Mouse (Mus musculus) Patski (cell line): ENCODE measurements at regions not wholly inside any gene's neighbourhood (a gene's known extent, or its start where the extent isn't known, plus 50 kb on each side); places are given as distances from the start of the nearest gene placed in this dataset.

Source experiments
- ATAC-seq: fragments of 100-300 bp; one replicate; pipeline ENCODE4 v1.8.0; 2021
- CTCF ChIA-PET: fragments of 350-600 bp; sonication (Branson Sonifier 250); formaldehyde crosslinking; loops from one replicate; lab custom pipeline; 2022; ENCODE audit warnings: inconsistent platforms; lab: Charles Lee
- POLR2A ChIA-PET: fragments of 350-600 bp; sonication (Branson Sonifier 250); formaldehyde crosslinking; loops from one replicate; lab custom pipeline; 2022; ENCODE audit warnings: antibody characterized with exemption, inconsistent platforms; lab: Charles Lee
- DNase-seq: peaks from one replicate; pipeline ENCODE4 v3.0.0-alpha.2; 2011; ENCODE audit warnings: low read depth, low spot score
- H3K27me3 ChIP-seq: fragments of 371-371 bp; one replicate; pipeline ENCODE4 v1.5.1; 2021
- CTCF ChIP-seq: fragments of 100-300 bp; IDR thresholded peaks from one replicate; pipeline ENCODE4 v1.5.1; 2021
- in situ Hi-C: fragments of 300-500 bp; cut with MboI; formaldehyde crosslinking; loops from 3 replicates; pipeline ENCODE4 v1.11.1; 2018; ENCODE audit warnings: low pct_unique_long_range_greater_than_20kb, mixed read lengths

DNA sequence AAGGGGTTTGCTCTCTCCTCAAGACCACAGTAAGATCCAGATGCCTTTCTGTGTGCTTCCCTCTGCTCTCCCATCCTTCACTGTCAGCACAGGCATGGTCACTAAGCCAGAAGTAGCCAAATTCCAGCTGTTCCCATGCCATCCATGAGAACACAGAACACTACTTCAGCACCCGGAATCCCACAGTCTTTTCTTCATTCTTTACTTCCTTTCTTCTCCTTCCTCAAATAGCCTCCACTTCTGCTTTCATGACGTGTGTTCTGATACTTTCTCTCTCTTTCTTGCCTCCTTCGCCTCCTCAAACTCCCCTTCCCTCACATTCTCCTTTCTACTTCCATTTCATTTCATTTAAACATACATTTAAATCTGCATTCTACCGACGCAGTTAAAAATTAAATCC is 602.1 kb upstream of the Klf4 start:
- POLR2A ChIA-PET = no interaction called here
- in situ Hi-C loops = no loop called here
- ATAC-seq (no peak), DNase-seq (no peak)
- no peak for TF ChIP-seq CTCF
- CTCF ChIA-PET = interaction anchor here (1.4 kb wide), 1 partner anchor 9 kb away, joined by 4 read pairs; no protein-coding TSS in a partner anchor
- no peaks in the 10 kb centered on the region for H3K27me3 ChIP-seq

DNA sequence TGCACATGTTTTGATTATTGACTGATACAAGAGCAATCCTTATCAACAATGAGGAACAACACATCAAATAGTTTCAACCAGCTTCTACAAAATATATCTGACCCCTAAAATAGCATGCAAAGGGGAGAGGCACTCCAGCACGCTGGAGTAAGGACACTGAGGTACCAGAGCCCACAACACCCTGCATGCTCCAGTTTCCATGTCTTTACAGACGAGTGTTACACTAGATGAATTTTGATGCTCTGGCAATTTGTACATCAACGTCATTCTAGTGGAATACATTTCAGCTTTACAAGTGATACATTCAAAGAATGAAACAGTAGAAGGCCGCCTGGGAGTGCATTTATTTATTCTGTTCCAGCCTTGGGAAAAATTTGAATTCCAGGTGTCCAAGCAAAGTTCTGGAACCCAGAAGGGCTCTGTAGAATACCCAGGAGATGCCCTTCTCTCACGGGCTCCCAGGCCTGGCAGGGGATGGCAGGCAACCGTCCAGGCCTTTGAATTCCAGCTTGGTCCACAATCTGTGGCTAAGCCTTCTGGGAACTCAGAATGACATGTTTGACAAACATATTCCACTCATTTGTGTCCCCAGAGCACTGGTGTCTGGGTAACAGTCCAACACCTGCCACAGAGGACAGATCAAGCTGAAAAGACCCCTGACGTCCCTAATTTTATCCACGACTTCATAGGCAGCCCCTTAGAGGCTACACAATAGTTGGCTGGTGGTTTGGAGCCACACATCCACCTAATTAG is 595.6 kb upstream of the Klf4 start:
- CTCF ChIA-PET = no interaction called here
- no peak for DNase-seq
- no peak for ATAC-seq
- TF ChIP-seq CTCF = no peak
- in situ Hi-C loops = no loop called here
- POLR2A ChIA-PET = no interaction called here
- no peaks in the 10 kb centered on the region for H3K27me3 ChIP-seq

DNA sequence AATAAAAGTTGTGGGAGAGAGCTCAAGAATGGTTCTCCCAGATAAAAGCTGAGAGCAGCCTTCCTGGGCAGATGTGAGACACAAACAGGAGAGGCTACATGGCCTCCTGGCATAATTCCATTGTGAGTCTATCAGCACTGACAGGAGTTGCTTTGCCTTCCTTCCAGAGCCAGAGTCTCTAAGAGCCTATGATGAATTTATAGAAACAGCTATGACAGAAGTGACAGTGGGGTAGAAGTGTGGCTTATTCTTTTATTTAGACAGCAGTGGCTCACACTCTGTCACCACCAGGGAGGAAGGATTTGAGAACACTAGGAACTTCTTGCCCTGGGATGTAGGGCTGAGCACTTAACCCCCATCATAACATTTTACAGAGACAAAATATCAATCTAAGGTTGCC is 592.2 kb upstream of the Klf4 start:
- no peak for TF ChIP-seq CTCF
- ChIA-PET CTCF (interaction anchor here (1.1 kb wide), 1 partner anchor 10 kb away, joined by 4 read pairs; no protein-coding TSS in a partner anchor), POLR2A (no interaction called here)
- DNase-seq (no peak), ATAC-seq (no peak)
- H3K27me3 ChIP-seq = no peaks in the 10 kb centered on the region
- in situ Hi-C loops = no loop called here

DNA sequence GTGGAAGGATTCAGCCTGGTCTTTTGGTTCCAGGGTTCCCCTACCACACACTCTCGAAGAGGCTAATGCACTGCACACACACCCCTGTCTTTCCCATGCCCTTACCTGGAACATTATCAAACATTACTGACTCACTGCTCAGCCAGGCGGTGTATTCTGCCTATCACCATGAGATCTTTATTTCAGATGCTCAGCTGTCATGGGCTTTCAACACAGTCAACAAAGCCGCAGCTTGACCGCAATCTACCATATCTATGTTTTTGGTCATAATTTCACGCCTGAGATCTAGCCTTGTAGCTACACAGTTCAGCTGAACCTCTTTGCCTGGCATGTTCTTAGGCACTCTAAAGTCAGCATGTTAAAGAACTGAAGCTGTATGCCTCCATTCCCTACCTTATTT is 589.9 kb upstream of the Klf4 start:
- POLR2A ChIA-PET = no interaction called here

DNA sequence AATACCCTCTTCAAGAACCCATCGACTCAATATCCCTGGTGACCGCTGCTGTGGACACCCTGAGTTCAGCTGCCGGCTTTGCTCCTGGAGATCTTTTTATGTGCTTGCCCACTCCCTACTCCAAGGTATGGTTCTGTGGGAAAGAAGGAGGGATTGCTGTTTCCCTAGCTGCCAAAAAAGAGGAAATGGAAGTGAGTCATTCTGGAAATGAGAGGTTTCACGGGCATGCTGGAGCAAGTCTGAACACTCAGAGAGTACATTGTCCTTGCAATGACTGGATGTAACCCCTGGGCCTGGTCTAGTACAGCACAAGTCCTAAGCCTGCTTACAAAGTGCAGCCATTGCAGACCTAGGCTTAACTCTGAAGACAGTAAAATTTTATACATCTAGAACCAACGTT is 589.4 kb upstream of the Klf4 start:
- no peak for ATAC-seq
- ChIA-PET CTCF (no interaction called here), POLR2A (no interaction called here)
- H3K27me3 ChIP-seq = no peaks in the 10 kb centered on the region
- no peak for TF ChIP-seq CTCF
- in situ Hi-C loops = no loop called here
- DNase-seq = no peak

More for the DNA sequence above, 589.9 kb upstream of the Klf4 start:
- H3K27me3 ChIP-seq = no peaks in the 10 kb centered on the region
- ATAC-seq = no peak
- TF ChIP-seq CTCF = no peak
- CTCF ChIA-PET = no interaction called here
- no peak for DNase-seq
- in situ Hi-C loops = no loop called here

DNA sequence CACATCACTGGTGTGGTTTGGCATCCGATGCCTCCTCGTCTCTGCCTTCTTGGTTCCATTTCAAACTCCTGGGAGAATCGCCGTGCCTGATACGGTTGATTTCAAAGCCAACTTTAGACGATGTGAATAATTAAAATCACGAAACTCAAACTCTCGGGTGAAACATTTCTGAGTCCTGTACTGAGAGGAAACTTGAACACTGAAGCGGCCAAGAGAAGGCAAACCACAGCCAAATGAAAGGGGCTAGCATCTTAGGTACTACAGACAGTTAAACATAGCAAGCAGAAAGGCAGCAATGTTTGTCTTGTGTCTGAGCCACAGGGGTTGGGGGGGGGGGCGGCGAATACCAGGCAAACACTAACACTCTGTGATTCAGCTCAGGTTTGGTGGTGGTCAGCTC is 588.1 kb upstream of the Klf4 start:
- DNase-seq (no peak), ATAC-seq (no peak)
- CTCF ChIA-PET = no interaction called here
- TF ChIP-seq CTCF = no peak
- no peaks in the 10 kb centered on the region for H3K27me3 ChIP-seq
- POLR2A ChIA-PET = no interaction called here
- in situ Hi-C loops = no loop called here

DNA sequence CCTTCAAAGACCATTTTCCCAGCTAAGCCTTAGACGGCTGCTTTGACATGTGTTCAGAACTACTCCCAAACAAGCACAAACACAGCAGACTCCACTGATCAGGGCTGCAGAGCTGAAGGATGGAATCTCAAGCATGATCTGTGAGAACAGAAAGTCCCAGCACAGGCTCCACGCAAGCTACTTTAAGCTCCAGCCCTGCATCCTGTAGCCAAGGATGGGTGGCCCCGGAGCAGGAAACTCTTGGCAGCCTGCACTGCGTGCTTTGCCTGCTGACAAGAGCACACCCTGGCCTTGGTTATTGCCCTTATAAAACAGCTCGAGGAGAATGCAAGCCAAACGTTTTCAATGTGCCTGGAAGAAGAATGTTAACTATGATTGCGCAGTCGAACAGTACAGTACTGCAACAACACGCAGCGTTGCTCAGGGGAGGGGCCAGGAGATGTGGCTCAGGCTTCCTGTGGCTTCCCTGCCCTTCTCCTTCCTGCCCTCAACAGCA is 581.5 kb upstream of the Klf4 start:
- CTCF ChIA-PET = no interaction called here
- DNase-seq = no peak
- no peak for TF ChIP-seq CTCF
- in situ Hi-C loops = no loop called here
- no peaks in the 10 kb centered on the region for H3K27me3 ChIP-seq
- POLR2A ChIA-PET = no interaction called here
- ATAC-seq = no peak

DNA sequence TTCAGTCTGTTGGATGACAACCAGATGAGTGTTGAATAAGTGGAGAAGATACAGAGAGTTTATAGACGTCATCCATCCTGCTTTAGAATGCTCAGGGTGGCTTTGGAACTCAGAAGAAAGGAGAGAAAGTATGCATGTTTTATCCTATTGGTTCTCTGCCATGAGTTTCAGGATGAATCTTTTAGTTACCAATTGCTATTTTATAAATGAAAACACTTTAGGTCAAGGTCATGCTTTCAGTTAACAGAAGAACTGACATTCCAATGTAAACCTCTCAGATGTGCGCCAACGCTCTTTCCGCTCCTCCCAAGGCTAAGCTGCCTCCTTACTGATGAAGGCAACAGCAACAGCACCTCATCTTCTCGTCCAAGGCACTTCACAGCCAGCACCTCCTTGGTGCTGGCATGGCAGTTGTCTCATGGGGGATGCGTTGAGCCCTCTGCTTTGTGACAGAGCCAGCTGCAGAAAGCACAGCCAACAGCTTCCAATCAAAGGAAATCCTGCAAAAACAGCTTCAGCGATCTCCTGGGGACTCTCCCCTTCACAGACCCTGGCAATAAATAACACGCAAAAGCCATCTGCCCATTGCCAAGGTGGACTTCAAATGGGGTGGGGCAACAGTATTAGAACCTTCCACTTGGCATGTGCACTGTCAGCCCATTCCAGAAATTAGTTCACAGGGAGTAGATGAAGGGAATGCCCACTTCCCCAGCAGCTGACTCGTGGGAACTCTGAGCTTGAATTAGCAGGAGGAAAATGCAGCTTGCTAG is 580.9 kb upstream of the Klf4 start:
- ATAC-seq (no peak), DNase-seq (no peak)
- POLR2A ChIA-PET = no interaction called here
- CTCF ChIA-PET = no interaction called here
- in situ Hi-C loops = no loop called here
- TF ChIP-seq CTCF = no peak
- H3K27me3 ChIP-seq = no peaks in the 10 kb centered on the region

DNA sequence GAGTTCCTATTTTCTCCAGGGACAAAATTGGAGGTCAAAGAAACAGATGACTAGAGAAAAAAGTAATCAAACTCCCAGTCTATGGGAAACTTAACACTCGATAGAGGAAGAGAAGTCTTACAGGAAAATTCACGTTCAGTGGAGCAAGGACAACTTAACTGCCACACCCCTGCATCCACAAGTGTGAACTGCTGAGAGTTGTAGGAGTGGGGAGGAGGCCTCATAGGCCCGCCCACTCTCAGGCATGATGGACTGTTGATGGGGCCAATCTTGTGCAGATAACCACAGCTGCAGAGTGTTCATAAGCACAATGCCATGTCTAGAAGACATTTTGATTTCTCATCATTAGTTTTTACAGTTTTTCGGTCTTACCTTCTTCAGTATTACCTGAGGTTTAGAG is 574.7 kb upstream of the Klf4 start:
- ATAC-seq (no peak), DNase-seq (no peak)
- POLR2A ChIA-PET = no interaction called here
- in situ Hi-C loops = no loop called here
- TF ChIP-seq CTCF = no peak
- CTCF ChIA-PET = no interaction called here
- no peaks in the 10 kb centered on the region for H3K27me3 ChIP-seq

DNA sequence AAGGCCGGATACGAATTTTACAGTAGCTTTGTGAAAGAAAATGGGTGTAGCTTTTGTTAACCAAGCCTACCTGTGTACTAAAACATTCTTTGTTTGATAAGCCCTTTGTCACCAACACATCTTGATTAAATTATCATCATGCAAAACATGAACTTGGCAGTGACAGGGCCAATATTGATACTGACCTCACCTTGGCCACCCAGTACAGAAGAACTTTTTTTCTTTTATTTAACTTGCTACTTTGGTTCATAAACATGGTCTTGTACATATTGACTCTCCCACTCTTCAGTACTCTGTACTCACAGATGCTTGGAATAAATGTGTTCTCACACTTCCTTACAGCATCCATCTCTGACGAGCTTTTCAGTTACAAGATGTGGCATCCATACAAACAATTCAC is 570.0 kb upstream of the Klf4 start:
- no peak for TF ChIP-seq CTCF
- ChIA-PET CTCF (no interaction called here), POLR2A (interaction anchor here (0.9 kb wide), 1 partner anchor 806 kb away, joined by 3 read pairs; no protein-coding TSS in a partner anchor)
- DNase-seq (no peak), ATAC-seq (no peak)
- in situ Hi-C loops = no loop called here
- no peaks in the 10 kb centered on the region for H3K27me3 ChIP-seq

DNA sequence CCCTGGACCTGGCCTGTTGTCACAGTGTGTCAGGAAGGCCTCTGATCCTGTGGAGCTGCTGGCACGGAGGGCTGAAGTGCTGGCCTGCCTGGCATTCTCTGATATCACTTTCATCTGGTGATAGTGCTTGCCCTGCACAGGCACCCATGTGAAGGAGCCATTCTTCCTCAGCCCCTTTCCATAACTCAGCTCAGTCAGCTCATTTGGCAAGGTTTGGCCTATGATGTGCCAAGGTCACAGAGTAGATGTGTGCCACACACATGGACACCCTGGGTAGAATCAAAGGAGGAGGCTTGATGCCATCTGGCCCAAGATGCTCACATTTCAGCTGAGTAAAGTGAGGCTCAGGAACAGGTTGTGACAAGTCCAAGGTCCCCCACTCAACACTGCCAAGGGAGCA is 558.5 kb upstream of the Klf4 start:
- ATAC-seq (no peak), DNase-seq (no peak)
- H3K27me3 ChIP-seq = no peaks in the 10 kb centered on the region
- CTCF ChIA-PET = interaction anchor here (2.7 kb wide), 1 partner anchor 15 kb away, joined by 7 read pairs; no protein-coding TSS in a partner anchor
- TF ChIP-seq CTCF = no peak
- in situ Hi-C loops = no loop called here
- POLR2A ChIA-PET = no interaction called here
